Mouse (Mus musculus) WW6 (cell line): ENCODE results near the gene Ttf1.

Source experiments
- DNase-seq: peaks from one replicate; pipeline ENCODE4 v3.0.0-alpha.2; 2013; ENCODE audit warnings: low read depth, low spot score

Gene Ttf1

DNA sequence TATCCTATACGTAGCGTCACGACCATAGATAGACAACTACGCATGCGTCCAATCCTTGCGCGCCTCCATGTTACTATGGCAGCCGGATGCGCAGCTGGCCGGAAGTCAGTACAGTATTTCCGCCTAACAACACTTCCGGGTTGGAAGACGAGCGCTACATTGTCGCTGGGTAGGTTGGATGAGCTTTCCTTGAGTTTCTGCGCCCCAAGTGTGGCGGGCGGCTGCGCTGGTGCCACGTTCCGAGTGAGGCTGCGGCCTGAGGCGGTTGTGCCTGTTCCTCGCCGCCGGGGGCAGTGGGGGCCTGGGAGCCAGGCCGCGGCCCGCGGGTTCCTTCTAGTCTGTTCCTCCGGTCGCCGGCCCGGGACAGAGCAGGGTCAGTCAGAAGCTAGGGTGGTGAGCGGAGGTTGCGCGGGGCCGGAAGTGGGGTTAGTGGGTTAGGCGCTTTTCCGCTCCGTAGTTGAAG, at the start of gene Ttf1:
Gene Ttf1, plus strand, starts transcription at position 128 of the 463 bp plus-strand sequence.
- DNase-seq = peak; percentile 86

- no peak for DNase-seq
Measured at GRCm38 (mm10) chr2:29012523-29012922, 47.5 kb upstream of the Ttf1 start.

- DNase-seq = no peak
Measured at GRCm38 (mm10) chr2:29016599-29017587, 43.2 kb upstream of the Ttf1 start.

DNA sequence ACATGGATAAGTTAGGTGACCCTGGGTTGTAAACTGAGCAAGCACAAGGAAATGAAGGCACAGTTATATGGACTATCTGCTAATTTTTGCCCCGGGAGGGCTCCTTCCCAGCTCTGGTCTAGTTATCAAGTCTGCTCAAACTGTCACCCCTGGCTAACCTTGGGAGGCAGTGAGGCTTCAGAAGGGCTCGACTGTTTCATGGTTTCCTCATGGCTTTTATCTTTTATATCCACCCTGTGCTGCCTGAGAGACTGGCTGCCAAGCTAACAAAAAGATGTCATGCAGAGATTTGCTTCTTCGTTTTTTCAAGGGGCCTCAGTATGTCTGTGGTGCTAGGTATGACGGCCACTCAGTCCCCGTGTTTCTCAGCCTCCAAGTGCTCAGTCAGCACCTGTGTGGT, 41.4 kb upstream of the Ttf1 start:
- no peak for DNase-seq

DNA sequence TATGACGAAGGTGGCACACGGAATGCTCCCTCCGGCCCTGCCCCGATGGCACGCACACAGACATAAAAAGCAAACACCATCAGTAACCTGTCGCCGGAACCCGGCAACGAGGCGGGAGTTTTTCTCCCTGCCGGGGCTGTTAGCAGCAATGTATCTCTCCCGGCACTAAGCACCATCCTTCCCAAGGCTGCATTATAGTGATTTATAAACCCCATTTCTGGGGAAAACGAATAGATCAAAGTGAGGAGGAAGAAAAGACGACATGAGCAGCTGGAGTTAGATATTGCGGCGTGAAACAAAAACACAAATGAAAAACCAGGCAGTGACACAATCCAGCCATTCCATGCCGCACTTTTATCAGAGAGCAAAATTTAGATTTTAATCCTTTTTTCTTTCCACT, 39.0 kb upstream of the Ttf1 start:
- no peak for DNase-seq

DNA sequence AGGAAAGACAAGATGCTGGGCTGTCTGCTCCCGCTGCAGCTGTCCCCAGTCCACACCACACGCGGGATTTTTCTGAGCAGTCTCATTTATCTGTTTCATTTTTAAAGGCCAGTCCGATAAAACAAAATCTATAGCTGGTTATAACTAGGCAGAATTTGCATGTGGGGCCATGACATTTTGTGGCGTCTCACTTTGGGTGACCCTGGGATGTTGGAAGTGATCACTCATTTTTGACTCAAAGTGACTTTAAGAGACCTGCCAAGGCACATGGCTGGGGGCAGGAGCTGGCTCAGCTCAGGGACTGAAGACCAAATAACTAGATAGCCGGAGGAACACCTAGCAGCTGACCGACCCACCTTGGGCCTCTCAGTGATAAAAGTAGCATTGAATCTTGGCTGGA, 37.1 kb upstream of the Ttf1 start:
- no peak for DNase-seq

DNA sequence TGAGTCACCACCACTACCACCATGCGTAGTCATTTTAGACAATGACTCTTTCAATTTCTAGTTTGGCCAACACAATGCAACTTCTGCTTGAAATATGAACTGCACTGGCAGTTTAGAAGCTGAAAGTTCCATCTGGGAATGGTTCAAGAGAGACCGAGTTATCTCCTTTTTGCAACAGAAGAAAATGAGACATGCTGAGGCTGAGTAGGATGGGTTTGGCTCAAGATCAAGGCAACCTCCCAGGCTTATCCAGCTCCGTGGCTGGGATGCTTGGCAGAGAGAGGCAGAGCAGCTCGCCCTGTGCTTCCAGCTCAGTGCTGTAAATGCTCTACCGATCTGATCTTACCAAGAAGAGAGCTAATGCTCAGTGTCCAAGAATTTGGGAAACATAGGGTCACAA, 34.8 kb upstream of the Ttf1 start:
- DNase-seq = no peak

GRCm38 (mm10) chr2:29030048-29030734, 29.9 kb upstream of the Ttf1 start:
- DNase-seq = no peak

GRCm38 (mm10) chr2:29031951-29032350, 28.1 kb upstream of the Ttf1 start:
- no peak for DNase-seq

DNA sequence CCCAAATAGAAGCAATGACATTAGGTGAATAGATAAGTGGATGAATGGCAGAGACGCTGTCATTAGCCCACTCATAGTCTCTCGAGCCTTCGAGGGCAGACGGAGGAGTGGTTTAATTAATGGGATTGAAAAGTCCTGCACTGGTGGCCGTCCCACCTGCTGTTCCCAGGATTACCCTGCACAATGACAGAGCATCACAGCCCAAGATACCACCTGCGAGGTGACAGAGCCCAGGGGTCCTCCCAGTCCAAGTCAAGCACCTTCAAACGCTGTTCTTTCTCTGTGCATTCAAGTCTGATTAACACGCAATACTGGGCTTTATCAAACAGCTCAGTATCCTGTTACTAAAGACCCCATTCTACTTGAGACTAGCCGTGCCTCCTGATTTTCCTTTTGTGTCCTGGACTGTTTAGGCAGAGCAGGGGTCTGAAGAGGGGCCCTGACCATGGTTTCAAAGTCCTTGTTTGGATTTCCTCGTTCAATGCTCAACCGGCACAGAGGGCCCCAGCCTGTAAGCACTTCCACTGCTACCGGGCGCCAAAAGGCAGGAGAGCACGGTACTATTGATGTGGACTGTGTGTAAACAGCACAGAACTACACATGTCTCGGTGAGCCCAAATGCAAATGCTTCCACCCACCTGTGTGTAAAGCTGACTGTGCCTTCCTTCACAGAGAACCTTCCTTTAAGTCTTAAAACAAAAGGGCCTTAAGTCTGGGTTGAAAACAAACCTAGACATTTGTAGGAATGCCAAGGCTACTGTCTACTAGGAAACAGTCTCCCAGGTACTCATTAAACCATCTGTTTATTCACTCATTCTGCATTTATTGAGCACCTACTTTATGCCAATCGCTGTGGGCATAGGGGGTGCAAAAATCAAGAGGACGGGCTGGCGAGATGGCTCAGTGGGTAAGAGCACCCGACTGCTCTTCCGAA, 25.3 kb upstream of the Ttf1 start:
- DNase-seq = no peak

DNA sequence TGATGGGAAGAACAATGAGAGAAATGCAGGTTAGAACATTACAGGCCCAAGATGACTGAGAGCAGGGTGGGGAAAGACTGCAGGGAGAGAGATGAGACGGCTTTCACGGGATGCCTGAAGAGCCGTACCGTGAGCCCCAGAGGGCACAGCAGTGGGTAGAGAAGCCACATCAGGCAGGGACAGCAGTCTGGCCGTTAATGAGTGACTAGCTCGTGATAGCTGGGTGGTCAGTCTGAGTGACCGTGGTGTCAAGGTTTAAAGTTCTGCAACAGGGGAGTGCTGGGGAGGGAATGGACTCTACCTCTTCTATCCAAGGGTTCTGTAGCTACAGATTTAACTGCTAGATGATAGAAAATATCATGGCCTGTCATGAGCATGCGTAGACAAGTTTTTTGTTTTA, 24.4 kb upstream of the Ttf1 start:
- no peak for DNase-seq

GRCm38 (mm10) chr2:29039741-29040140, 20.3 kb upstream of the Ttf1 start:
- DNase-seq = no peak

GRCm38 (mm10) chr2:29040594-29041476, 19.2 kb upstream of the Ttf1 start:
- no peak for DNase-seq

DNA sequence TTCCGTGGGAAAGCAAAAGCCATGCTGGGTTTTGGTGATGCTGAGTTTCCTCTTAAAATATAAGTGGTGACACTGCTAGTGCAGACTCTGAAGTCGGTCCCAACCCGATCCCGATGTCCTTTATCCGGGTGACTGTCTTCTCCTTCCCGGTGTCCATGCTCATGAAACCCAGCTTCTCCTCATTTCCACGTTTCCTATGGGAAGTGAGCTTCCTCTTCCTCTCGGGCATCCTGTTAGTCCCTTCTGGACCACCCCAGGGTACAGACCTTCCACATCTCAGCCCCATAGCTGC, 18.6 kb upstream of the Ttf1 start:
- no peak for DNase-seq

DNA sequence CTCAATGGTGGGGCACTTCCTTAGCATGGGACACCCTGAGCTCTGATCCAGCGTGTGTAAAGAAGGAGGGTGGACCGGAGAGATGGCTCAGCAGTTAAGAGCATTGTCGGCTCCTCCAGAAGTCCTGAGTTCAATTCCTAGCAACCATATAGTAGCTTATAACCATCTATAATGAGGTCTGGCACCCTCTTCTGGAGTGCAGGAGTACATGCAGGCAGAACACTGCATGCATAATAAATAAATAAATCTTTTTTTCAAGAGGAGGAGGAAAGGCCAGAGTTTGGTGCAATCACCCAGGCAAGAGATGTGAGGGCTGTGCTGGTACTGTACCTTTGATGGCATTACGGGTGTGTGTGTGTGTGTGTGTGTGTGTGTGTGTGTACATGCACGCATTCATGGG, 17.9 kb upstream of the Ttf1 start:
- no peak for DNase-seq

DNA sequence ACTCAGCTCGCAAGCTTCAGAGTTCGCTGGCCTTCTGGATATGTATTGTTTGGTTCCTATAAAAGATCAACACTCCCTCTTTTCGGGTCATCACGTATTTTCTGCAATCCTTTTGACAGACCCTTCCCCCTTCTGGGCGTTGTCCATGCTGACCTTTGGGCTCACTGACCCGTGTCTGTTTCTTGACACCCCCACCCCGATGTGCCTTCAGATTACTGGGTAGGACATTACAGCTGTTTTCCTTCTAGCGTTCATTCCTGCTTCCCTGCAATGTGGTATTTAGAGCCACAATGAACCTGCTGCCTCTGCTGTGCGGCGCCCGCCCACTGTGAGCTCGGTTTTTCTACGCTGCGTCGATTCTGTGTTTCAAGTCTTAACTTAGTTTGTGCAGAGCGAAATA, 13.9 kb upstream of the Ttf1 start:
- no peak for DNase-seq

GRCm38 (mm10) chr2:29051932-29052331, 8.1 kb upstream of the Ttf1 start:
- DNase-seq = no peak

GRCm38 (mm10) chr2:29052943-29053454, 7.1 kb upstream of the Ttf1 start:
- DNase-seq = no peak

GRCm38 (mm10) chr2:29053802-29054544, 6.1 kb upstream of the Ttf1 start:
- DNase-seq = no peak

GRCm38 (mm10) chr2:29054545-29054935, 5.5 kb upstream of the Ttf1 start:
- no peak for DNase-seq
